9 mouse cellular contexts compared by ENCODE assay signal in the genomic region with DNA sequence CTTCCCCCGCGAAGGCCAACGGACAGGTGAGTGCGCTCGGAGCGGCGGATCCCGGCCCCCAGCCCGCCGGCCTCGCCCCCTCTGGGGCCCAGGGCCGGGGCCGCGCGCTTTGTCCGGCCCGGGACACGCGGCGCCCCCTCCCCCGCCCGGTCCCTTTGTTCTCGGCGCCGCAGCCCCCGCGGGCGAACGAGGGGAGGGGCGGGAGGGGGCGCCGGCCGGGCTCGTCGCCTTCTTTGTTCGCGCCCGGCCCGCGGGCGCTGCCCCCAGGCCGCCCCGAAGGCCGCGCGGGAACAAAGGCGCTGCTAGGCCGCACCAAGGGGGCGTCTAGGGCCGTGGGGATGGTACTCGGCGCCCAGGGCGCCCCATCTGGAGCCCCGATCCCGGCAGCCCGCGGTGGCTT. TPM values are rescaled to one million over a fixed set of nuclear protein-coding genes. Genes with fewer than 3 reads are reported as not detected.
DNase-seq lines count a peak whose midpoint lies in the region; ATAC-seq and TF ChIP-seq lines count a peak whose summit lies in the region.
"Had no signal": no experiment of that assay in that cellular context is flagged by ENCODE, and none has a peak within 500 bp of the region (broad histone marks: within the 10 kb centered on the region; RNA-seq: fewer than 3 reads in every experiment).

No protein-coding gene starts in this region.

- peak overlapping the region; percentile 95 for H3K27ac ChIP-seq in heart, embryonic 13.5 days (replicated peaks)
- H3K27ac ChIP-seq in forebrain, embryonic 12.5 days = peak overlapping the region; percentile 99
- H3K27ac ChIP-seq in liver, embryonic 15.5 days (replicated peaks) = peak overlapping the region; percentile 65

- H3K27me3 ChIP-seq in heart, embryonic 13.5 days (replicated peaks) = no peaks in the 10 kb centered on the region
- no peaks in the 10 kb centered on the region for H3K27me3 ChIP-seq in E14TG2a.4 (ENCODE audit: insufficient read depth, low read length)
- no peaks in the 10 kb centered on the region for H3K27me3 ChIP-seq in forebrain, embryonic 12.5 days
- H3K27me3 ChIP-seq in liver, embryonic 15.5 days = peaks cover 53% of the 10 kb centered on the region

- peak overlapping the region; percentile 71 for H3K4me2 ChIP-seq in heart, embryonic 13.5 days
- peak overlapping the region; percentile 84 for H3K4me2 ChIP-seq in forebrain, embryonic 12.5 days
- H3K4me2 ChIP-seq in liver, embryonic 15.5 days = peak overlapping the region; percentile 98

- peaks cover 41% of the 10 kb centered on the region for H3K36me3 ChIP-seq in heart, embryonic 13.5 days
- peaks cover 40% of the 10 kb centered on the region for H3K36me3 ChIP-seq in E14TG2a.4 (ENCODE audit: insufficient read depth, low read length)
- peaks cover 37% of the 10 kb centered on the region for H3K36me3 ChIP-seq in forebrain, embryonic 12.5 days (replicated peaks)
- peaks cover 34% of the 10 kb centered on the region for H3K36me3 ChIP-seq in liver, embryonic 15.5 days (replicated peaks)

- under 1% methylated on average over 37 of the region's 57 CpGs for WGBS in heart, embryonic 13.5 days
- WGBS in forebrain, embryonic 12.5 days = 0% methylated on average over 33 of the region's 57 CpGs
- WGBS in liver, embryonic 15.5 days (ENCODE audit: insufficient replicate concordance) = 0% methylated on average over 51 of the region's 57 CpGs

- peak; percentile 20; the same call in 1 of the 2 replicates for ATAC-seq in heart, embryonic 13.5 days (ENCODE audit: extremely low read depth, insufficient number of reproducible peaks, low FRiP score, low TSS enrichment)
- ATAC-seq in forebrain, embryonic 12.5 days (ENCODE audit: low FRiP score) = peak; percentile 40
- ATAC-seq in liver, embryonic 15.5 days (ENCODE audit: insufficient read depth) = peak; percentile 30
- no peak for ATAC-seq in megakaryocyte progenitor cell, adult 5-6 weeks (replicated peaks; ENCODE audit: poor library complexity)
- no peak for ATAC-seq in granulocyte monocyte progenitor cell, adult 5-6 weeks (replicated peaks; ENCODE audit: poor library complexity, severe bottlenecking)

- H3K4me1 ChIP-seq in heart, embryonic 13.5 days = peaks cover 51% of the 10 kb centered on the region
- peaks cover 72% of the 10 kb centered on the region for H3K4me1 ChIP-seq in E14TG2a.4 (replicated peaks; ENCODE audit: low read depth, low read length)
- H3K4me1 ChIP-seq in forebrain, embryonic 12.5 days = peaks cover 52% of the 10 kb centered on the region
- H3K4me1 ChIP-seq in liver, embryonic 15.5 days (replicated peaks) = peaks cover 34% of the 10 kb centered on the region

- no peaks in the 10 kb centered on the region for H3K9me3 ChIP-seq in heart, embryonic 13.5 days
- no peaks in the 10 kb centered on the region for H3K9me3 ChIP-seq in E14TG2a.4 (ENCODE audit: low read length)
- no peaks in the 10 kb centered on the region for H3K9me3 ChIP-seq in forebrain, embryonic 12.5 days
- no peaks in the 10 kb centered on the region for H3K9me3 ChIP-seq in liver, embryonic 15.5 days (replicated peaks)

- DNase-seq in heart, adult 18-20 months = no peak
- no peak for DNase-seq in frontal cortex, postnatal 25 days (ENCODE audit: low spot score in 2 of 2)

- TF ChIP-seq CTCF in E14TG2a.4 (conservative IDR thresholded peaks at IDR 0.05; ENCODE audit: low read length) = no peak

- H3K9ac ChIP-seq in heart, embryonic 13.5 days = peak overlapping the region; percentile 100
- peak overlapping the region; percentile 100 for H3K9ac ChIP-seq in forebrain, embryonic 12.5 days
- peak overlapping the region; percentile 74 for H3K9ac ChIP-seq in liver, embryonic 15.5 days

- H3K4me3 ChIP-seq in heart, embryonic 13.5 days = peak overlapping the region; percentile 99
- peak overlapping the region; percentile 91 for H3K4me3 ChIP-seq in E14TG2a.4 (replicated peaks; ENCODE audit: low read length)
- peak overlapping the region; percentile 100 for H3K4me3 ChIP-seq in forebrain, embryonic 12.5 days (replicated peaks)
- peak overlapping the region; percentile 67 for H3K4me3 ChIP-seq in liver, embryonic 15.5 days (replicated peaks)

RNA-seq across cellular contexts. Expression of a gene that starts 0.5 kb away (rescaled TPM):
- 383 and 399 TPM in 2 replicates for polyA plus RNA-seq in heart, embryonic 13.5 days (2015; fragmentation: Nextera tagmentation; extraction: Ambion mirVana)
- 1 to 10 TPM; 4.5 to 4.7 TPM for total RNA-seq in heart, adult 18-20 months (2021)
- polyA plus RNA-seq in forebrain, embryonic 12.5 days (2016; fragmentation: Nextera tagmentation; extraction: Ambion mirVana) = 1,836 and 1,849 TPM in 2 replicates
- 51.3 and 52.7 TPM in 2 replicates for polyA plus RNA-seq in liver, embryonic 15.5 days (2015; fragmentation: Nextera tagmentation; extraction: Ambion mirVana)
- 56.8 and 62.3 TPM in 2 replicates for total RNA-seq in megakaryocyte progenitor cell, adult 5-6 weeks (2015)
- 37.5 and 43.9 TPM in 2 replicates for total RNA-seq in megakaryocyte progenitor cell, adult 5-6 weeks (2017)
- total RNA-seq in granulocyte monocyte progenitor cell, adult 5-6 weeks (2014; fragmentation: Nextera tagmentation) = 27.6 and 45.5 TPM in 2 replicates
- total RNA-seq in granulocyte monocyte progenitor cell, adult 5-6 weeks (2017) = 28.4 and 29.9 TPM in 2 replicates

RNA-seq across cellular contexts. Expression of a gene that starts 22.9 kb away (rescaled TPM):
- not detected in 2 replicates for polyA plus RNA-seq in heart, embryonic 13.5 days (2015; fragmentation: Nextera tagmentation; extraction: Ambion mirVana)
- under 1 TPM in 1 of 2 experiments, not detected in 1; 0.57 TPM for total RNA-seq in heart, adult 18-20 months (2021)
- polyA plus RNA-seq in forebrain, embryonic 12.5 days (2016; fragmentation: Nextera tagmentation; extraction: Ambion mirVana) = not detected in 2 replicates
- 0.28 and 0.82 TPM in 2 replicates for polyA plus RNA-seq in liver, embryonic 15.5 days (2015; fragmentation: Nextera tagmentation; extraction: Ambion mirVana)
- total RNA-seq in megakaryocyte progenitor cell, adult 5-6 weeks (2015) = not detected in 2 replicates
- total RNA-seq in megakaryocyte progenitor cell, adult 5-6 weeks (2017) = not detected in 2 replicates
- not detected in 2 replicates for total RNA-seq in granulocyte monocyte progenitor cell, adult 5-6 weeks (2014; fragmentation: Nextera tagmentation)
- total RNA-seq in granulocyte monocyte progenitor cell, adult 5-6 weeks (2017) = not detected in 2 replicates
- total RNA-seq: hematopoietic stem cell, adult 5-6 weeks had no signal

RNA-seq across cellular contexts. Expression of a gene that starts 23.1 kb away (rescaled TPM):
- polyA plus RNA-seq in heart, embryonic 13.5 days (2015; fragmentation: Nextera tagmentation; extraction: Ambion mirVana) = not detected in 2 replicates
- total RNA-seq in heart, adult 18-20 months (2021) = not detected
- not detected in 2 replicates for polyA plus RNA-seq in forebrain, embryonic 12.5 days (2016; fragmentation: Nextera tagmentation; extraction: Ambion mirVana)
- 0.09 and 0.12 TPM in 2 replicates for polyA plus RNA-seq in liver, embryonic 15.5 days (2015; fragmentation: Nextera tagmentation; extraction: Ambion mirVana)
- not detected in 2 replicates for total RNA-seq in megakaryocyte progenitor cell, adult 5-6 weeks (2015)
- total RNA-seq in megakaryocyte progenitor cell, adult 5-6 weeks (2017) = not detected in 2 replicates
- not detected in 2 replicates for total RNA-seq in granulocyte monocyte progenitor cell, adult 5-6 weeks (2014; fragmentation: Nextera tagmentation)
- total RNA-seq in granulocyte monocyte progenitor cell, adult 5-6 weeks (2017) = not detected in 2 replicates
- total RNA-seq: hematopoietic stem cell, adult 5-6 weeks had no signal

RNA-seq across cellular contexts. Expression of a gene that starts 28.6 kb away (rescaled TPM):
- 127 and 141 TPM in 2 replicates for polyA plus RNA-seq in heart, embryonic 13.5 days (2015; fragmentation: Nextera tagmentation; extraction: Ambion mirVana)
- total RNA-seq in heart, adult 18-20 months (2021) = 10 to 100 TPM; 12.5 to 17.5 TPM
- polyA plus RNA-seq in forebrain, embryonic 12.5 days (2016; fragmentation: Nextera tagmentation; extraction: Ambion mirVana) = 207 and 221 TPM in 2 replicates
- 98.9 and 100 TPM in 2 replicates for polyA plus RNA-seq in liver, embryonic 15.5 days (2015; fragmentation: Nextera tagmentation; extraction: Ambion mirVana)
- 114 and 119 TPM in 2 replicates for total RNA-seq in megakaryocyte progenitor cell, adult 5-6 weeks (2015)
- 58.5 and 79.7 TPM in 2 replicates for total RNA-seq in megakaryocyte progenitor cell, adult 5-6 weeks (2017)
- 109 and 142 TPM in 2 replicates for total RNA-seq in granulocyte monocyte progenitor cell, adult 5-6 weeks (2014; fragmentation: Nextera tagmentation)
- total RNA-seq in granulocyte monocyte progenitor cell, adult 5-6 weeks (2017) = 62.6 and 74.9 TPM in 2 replicates

RNA-seq across cellular contexts. Expression of a gene that starts 52.5 kb away (rescaled TPM):
- 25.4 and 26.9 TPM in 2 replicates for polyA plus RNA-seq in heart, embryonic 13.5 days (2015; fragmentation: Nextera tagmentation; extraction: Ambion mirVana)
- 10 to 100 TPM; 46.7 to 49.1 TPM for total RNA-seq in heart, adult 18-20 months (2021)
- polyA plus RNA-seq in forebrain, embryonic 12.5 days (2016; fragmentation: Nextera tagmentation; extraction: Ambion mirVana) = 27.3 and 29.4 TPM in 2 replicates
- polyA plus RNA-seq in liver, embryonic 15.5 days (2015; fragmentation: Nextera tagmentation; extraction: Ambion mirVana) = 71.8 and 82.6 TPM in 2 replicates
- 14.4 and 14.6 TPM in 2 replicates for total RNA-seq in megakaryocyte progenitor cell, adult 5-6 weeks (2015)
- total RNA-seq in megakaryocyte progenitor cell, adult 5-6 weeks (2017) = 23.1 and 24.8 TPM in 2 replicates
- total RNA-seq in granulocyte monocyte progenitor cell, adult 5-6 weeks (2014; fragmentation: Nextera tagmentation) = 14.7 and 32.8 TPM in 2 replicates
- 17.9 and 23.1 TPM in 2 replicates for total RNA-seq in granulocyte monocyte progenitor cell, adult 5-6 weeks (2017)

Comparison
In these comparisons a context has a peak if more than half of its experiments do, and no peak if none do; other contexts are left out.
1. ATAC-seq: peak in heart, embryonic 13.5 days (single experiment), forebrain, embryonic 12.5 days (single experiment) and liver, embryonic 15.5 days (single experiment); none in megakaryocyte progenitor cell, adult 5-6 weeks (single experiment) and granulocyte monocyte progenitor cell, adult 5-6 weeks (single experiment).
2. RNA of a gene that starts 0.5 kb away (total RNA-seq): 37.5 to 62.3 TPM in megakaryocyte progenitor cell, adult 5-6 weeks and 27.6 to 45.5 TPM in granulocyte monocyte progenitor cell, adult 5-6 weeks; 4.5 to 4.7 TPM in heart, adult 18-20 months; every median in the first group is over 4 times any median in the second.
3. Peak in every context shown above with its lines, with median percentiles within 50 percentile points of each other: H3K27ac ChIP-seq, H3K4me2 ChIP-seq, H3K4me3 ChIP-seq and H3K9ac ChIP-seq.